In the genomic region with DNA sequence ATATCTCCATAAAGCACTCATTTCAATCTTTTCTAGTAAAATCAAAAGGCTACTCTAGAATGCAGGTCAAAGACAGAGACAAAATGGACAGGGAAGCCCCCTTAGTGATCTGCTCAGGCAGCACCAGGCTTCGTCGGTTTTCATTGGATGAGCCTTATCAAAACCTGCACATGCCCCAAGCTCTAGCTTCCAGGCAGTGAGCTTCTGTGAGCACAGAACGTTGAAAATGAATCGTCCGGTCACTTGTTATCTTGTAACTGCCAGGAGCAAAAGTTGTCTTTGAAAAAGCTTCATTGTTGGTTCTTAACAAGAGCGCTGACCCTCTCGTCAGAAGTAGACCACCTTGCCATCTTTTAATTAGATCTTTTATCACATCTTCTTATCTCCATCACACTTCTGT, we compare ENCODE assay signal across 20 mouse cellular contexts. TPM values are rescaled to one million over a fixed set of nuclear protein-coding genes. Genes with fewer than 3 reads are reported as not detected.
"Had no signal": no experiment of that assay in that cellular context is flagged by ENCODE, and none has a peak within 500 bp of the region (broad histone marks: within the 10 kb centered on the region; RNA-seq: fewer than 3 reads in every experiment).

No protein-coding gene starts in this region.

- H3K9me3 ChIP-seq: kidney, embryonic 15.5 days; limb, embryonic 12.5 days; midbrain, embryonic 15.5 days; neural tube, embryonic 13.5 days; stomach, embryonic 15.5 days had no signal

- H3K27ac ChIP-seq: kidney, embryonic 15.5 days; layer of hippocampus, adult 2 months; limb, embryonic 12.5 days; midbrain, embryonic 15.5 days; neural tube, embryonic 13.5 days; stomach, embryonic 15.5 days had no signal

- H3K4me2 ChIP-seq: kidney, embryonic 15.5 days; limb, embryonic 12.5 days; midbrain, embryonic 11.5 days; midbrain, embryonic 15.5 days; neural tube, embryonic 13.5 days; stomach, embryonic 15.5 days had no signal

- H3K36me3 ChIP-seq: kidney, embryonic 15.5 days; limb, embryonic 12.5 days; midbrain, embryonic 15.5 days; neural tube, embryonic 13.5 days; stomach, embryonic 15.5 days had no signal

- H3K9ac ChIP-seq: kidney, embryonic 15.5 days; limb, embryonic 12.5 days; midbrain, embryonic 15.5 days; neural tube, embryonic 13.5 days; stomach, embryonic 15.5 days had no signal

- ATAC-seq: lung, postnatal 0 days; midbrain, embryonic 15.5 days had no signal

- H3K4me3 ChIP-seq: kidney, embryonic 15.5 days; layer of hippocampus, adult 2 months; limb, embryonic 12.5 days; midbrain, embryonic 15.5 days; neural tube, embryonic 13.5 days; stomach, embryonic 15.5 days had no signal

- H3K27me3 ChIP-seq: kidney, embryonic 15.5 days; limb, embryonic 12.5 days; midbrain, embryonic 15.5 days; neural tube, embryonic 13.5 days; stomach, embryonic 15.5 days had no signal

- DNase-seq: kidney, adult 11 months; kidney, postnatal 4 days; lung, adult 2 months; lung, postnatal 36 days; right cerebral cortex, postnatal 14 days; thymus, adult 2 months; thymus, postnatal 36 days had no signal

- H3K4me1 ChIP-seq: limb, embryonic 12.5 days; midbrain, embryonic 15.5 days; neural tube, embryonic 13.5 days; stomach, embryonic 15.5 days had no signal

RNA-seq across cellular contexts. Expression of gene Hspb3, which starts 26.4 kb away (rescaled TPM):
- total RNA-seq: liver, adult 2 months; megakaryocyte, adult 5-6 weeks had no signal
- polyA plus RNA-seq: intestine, embryonic 14.5 days; liver, adult 2 months; midbrain, embryonic 11.5 days; midbrain, embryonic 15.5 days; spleen, adult 2 months; testis, adult 2 months had no signal
